Mouse (Mus musculus) liver, embryonic 16.5 days (tissue): ENCODE measurements around the gene Gmcl1. TPM values are rescaled to one million over a fixed set of nuclear protein-coding genes. Genes with fewer than 3 reads are reported as not detected.
A peak's percentile ranks its signal among the peaks of the same experiment; 100 is the strongest.

Source experiments
- ATAC-seq: fragments of 200-750 bp; cut with Nextera tagmentation; 2 replicates; pipeline ENCODE4 v1.8.0; 2017; ENCODE audit warnings: low read depth, mild to moderate bottlenecking, moderate number of reproducible peaks, moderate library complexity
- H3K27ac ChIP-seq: fragments of 300-500 bp; sonication (generic); 2 replicates; pipeline ENCODE4 v1.5.1; 2014; ENCODE audit warnings: mild to moderate bottlenecking, low read length
- H3K27me3 ChIP-seq: fragments of 300-500 bp; sonication (generic); 2 replicates; pipeline ENCODE4 v1.6.1; 2014; ENCODE audit warnings: low read depth, low read length, mixed read lengths; ENCODE audit not compliant: control insufficient read depth, insufficient read depth
- H3K36me3 ChIP-seq: fragments of 300-500 bp; sonication (generic); 2 replicates; pipeline ENCODE4 v1.6.1; 2014; ENCODE audit warnings: mild to moderate bottlenecking; ENCODE audit not compliant: control insufficient read depth, insufficient read depth
- H3K4me1 ChIP-seq: fragments of 300-500 bp; sonication (generic); 2 replicates; pipeline ENCODE4 v1.6.1; 2014; ENCODE audit warnings: low read depth, low read length, mixed read lengths; ENCODE audit not compliant: control insufficient read depth
- H3K4me2 ChIP-seq: fragments of 300-500 bp; sonication (generic); 2 replicates; pipeline ENCODE4 v1.6.1; 2014; ENCODE audit warnings: low read depth, low read length, mixed read lengths
- H3K4me3 ChIP-seq: fragments of 300-500 bp; sonication (generic); 2 replicates; pipeline ENCODE4 v1.5.1; 2014; ENCODE audit warnings: low read depth, mild to moderate bottlenecking, low read length
- H3K9ac ChIP-seq: fragments of 300-500 bp; sonication (generic); 2 replicates; pipeline ENCODE4 v1.6.1; 2014; ENCODE audit warnings: low read depth, low read length
- H3K9me3 ChIP-seq: fragments of 300-500 bp; sonication (generic); replicated peaks from 2 replicates; pipeline ENCODE4 v1.6.1; 2016; ENCODE audit warnings: low read length; ENCODE audit not compliant: control insufficient read depth
- WGBS: fragments of 180-500 bp; shearing (Covaris S2); extraction: QIAGEN DNeasy Blood & Tissue Kit; methylation state at CpG from one replicate; pipeline ENCODE4 v1.1.7; 2014; ENCODE audit not compliant: insufficient replicate concordance; 5-methylcytosine and 5-hydroxymethylcytosine counted together
- polyA plus RNA-seq: library from polyadenylated mRNA; unstranded; fragments of >200 nt; fragmentation: Nextera tagmentation; extraction: Ambion mirVana; gene quantifications from 2 replicates; pipeline ENCODE4 v1.2.1, GENCODE M21; 2015

Gmcl1 gene
- polyA plus RNA-seq, 1 experiment from 2014 or later, result 6.0 TPM

GRCm38 (mm10) chr6:86678341-86678740, 54.8 kb downstream of the Gmcl1 start:
- H3K4me1 ChIP-seq, result peaks cover 5% of the 10 kb centered on the region

GRCm38 (mm10) chr6:86670873-86671272, 62.3 kb downstream of the Gmcl1 start:
- Histone ChIP-seq H3K4me1 (peaks cover 28% of the 10 kb centered on the region), H3K36me3 (peaks cover 22% of the 10 kb centered on the region), H3K27ac (no peak overlapping the region), H3K9me3 (no peaks in the 10 kb centered on the region), H3K9ac (no peak overlapping the region), H3K4me3 (no peak overlapping the region), H3K27me3 (no peaks in the 10 kb centered on the region), H3K4me2 (no peak overlapping the region)
- no peak for ATAC-seq
- WGBS, result 7% methylated on average over 2 of the region's 2 CpGs

More at GRCm38 (mm10) chr6:86678341-86678740, 54.8 kb downstream of the Gmcl1 start:
- H3K4me2 ChIP-seq, result no peak overlapping the region
- no peak overlapping the region for H3K4me3 ChIP-seq
- H3K9me3 ChIP-seq, result no peaks in the 10 kb centered on the region
- no peak for ATAC-seq
- H3K27ac ChIP-seq, result no peak overlapping the region
- 85% methylated on average over 6 of the region's 6 CpGs for WGBS
- no peaks in the 10 kb centered on the region for H3K27me3 ChIP-seq
- no peak overlapping the region for H3K9ac ChIP-seq
- H3K36me3 ChIP-seq, result peaks cover 42% of the 10 kb centered on the region

- H3K4me1 ChIP-seq, result peaks cover 42% of the 10 kb centered on the region
Measured at GRCm38 (mm10) chr6:86669240-86669727, 63.9 kb downstream of the Gmcl1 start.

GRCm38 (mm10) chr6:86668580-86669239, 64.5 kb downstream of the Gmcl1 start, which contains the start of gene Mxd1:
TSS of gene Mxd1 (minus strand) at chr6:86669161.
- peak within 1 kb of the TSS; percentile 90 for H3K27ac ChIP-seq
- peak within 1 kb of the TSS; percentile 91 for H3K4me3 ChIP-seq
- no peaks in the 10 kb centered on the region for H3K27me3 ChIP-seq
- peak within 1 kb of the TSS; percentile 73 for H3K4me2 ChIP-seq
- H3K4me1 ChIP-seq, result peaks cover 45% of the 10 kb centered on the region
- peaks cover 33% of the 10 kb centered on the region for H3K36me3 ChIP-seq
- no peak; the same call in 1 of the 2 replicates for ATAC-seq
- WGBS, result under 1% methylated on average over 67 of the region's 76 CpGs
- H3K9ac ChIP-seq, result peak within 1 kb of the TSS; percentile 95
- H3K9me3 ChIP-seq, result no peaks in the 10 kb centered on the region

More at GRCm38 (mm10) chr6:86669240-86669727, 63.9 kb downstream of the Gmcl1 start:
- peak; percentile 98 for ATAC-seq
- Histone ChIP-seq H3K9ac (peak overlapping the region; percentile 77), H3K27ac (peak overlapping the region; percentile 90), H3K27me3 (no peaks in the 10 kb centered on the region), H3K4me3 (peak overlapping the region; percentile 91), H3K4me2 (peak overlapping the region; percentile 73), H3K9me3 (no peaks in the 10 kb centered on the region), H3K36me3 (peaks cover 30% of the 10 kb centered on the region)
- WGBS, result under 1% methylated on average over 31 of the region's 37 CpGs

- H3K4me2 ChIP-seq, result peak overlapping the region; percentile 47
- 88% methylated on average over 10 of the region's 10 CpGs for WGBS
- peaks cover 45% of the 10 kb centered on the region for H3K4me1 ChIP-seq
- H3K9ac ChIP-seq, result peak overlapping the region; percentile 95
- H3K27me3 ChIP-seq, result no peaks in the 10 kb centered on the region
- H3K4me3 ChIP-seq, result peak overlapping the region; percentile 91
- peak overlapping the region; percentile 76 for H3K27ac ChIP-seq
- peaks cover 44% of the 10 kb centered on the region for H3K36me3 ChIP-seq
- H3K9me3 ChIP-seq, result no peaks in the 10 kb centered on the region
- no peak for ATAC-seq
Measured at GRCm38 (mm10) chr6:86667061-86667460, 66.1 kb downstream of the Gmcl1 start.

- peak overlapping the region; percentile 76 for H3K27ac ChIP-seq
- no peak for ATAC-seq
- no peaks in the 10 kb centered on the region for H3K9me3 ChIP-seq
- H3K9ac ChIP-seq, result peak overlapping the region; percentile 95
- no peaks in the 10 kb centered on the region for H3K27me3 ChIP-seq
- peak overlapping the region; percentile 47 for H3K4me2 ChIP-seq
- WGBS, result 50% methylated on average over 17 of the region's 17 CpGs
- H3K36me3 ChIP-seq, result peaks cover 55% of the 10 kb centered on the region
- peak overlapping the region; percentile 91 for H3K4me3 ChIP-seq
- H3K4me1 ChIP-seq, result peaks cover 56% of the 10 kb centered on the region
Measured at GRCm38 (mm10) chr6:86665560-86666307, 67.4 kb downstream of the Gmcl1 start.

- Histone ChIP-seq H3K27ac (peak overlapping the region; percentile 9; the same call in 1 of the 2 replicates), H3K36me3 (peaks cover 55% of the 10 kb centered on the region), H3K4me1 (peaks cover 58% of the 10 kb centered on the region), H3K9ac (no peak overlapping the region), H3K9me3 (no peaks in the 10 kb centered on the region), H3K4me2 (peak overlapping the region; percentile 47), H3K27me3 (no peaks in the 10 kb centered on the region), H3K4me3 (peak overlapping the region; percentile 91)
- no peak for ATAC-seq
- WGBS, result 66% methylated on average over 5 of the region's 5 CpGs
Measured at GRCm38 (mm10) chr6:86665076-86665475, 68.1 kb downstream of the Gmcl1 start.

- Histone ChIP-seq H3K36me3 (peaks cover 75% of the 10 kb centered on the region), H3K4me1 (peaks cover 44% of the 10 kb centered on the region), H3K27me3 (no peaks in the 10 kb centered on the region), H3K9ac (peak overlapping the region; percentile 66), H3K4me2 (peak overlapping the region; percentile 61), H3K27ac (peak overlapping the region; percentile 98), H3K4me3 (peak overlapping the region; percentile 34), H3K9me3 (no peaks in the 10 kb centered on the region)
- ATAC-seq, result peak; percentile 94
- 24% methylated on average over 9 of the region's 9 CpGs for WGBS
Measured at GRCm38 (mm10) chr6:86660161-86660877, 72.9 kb downstream of the Gmcl1 start.
